Comparison of ENCODE assay signal across 20 mouse cellular contexts in the genomic region with DNA sequence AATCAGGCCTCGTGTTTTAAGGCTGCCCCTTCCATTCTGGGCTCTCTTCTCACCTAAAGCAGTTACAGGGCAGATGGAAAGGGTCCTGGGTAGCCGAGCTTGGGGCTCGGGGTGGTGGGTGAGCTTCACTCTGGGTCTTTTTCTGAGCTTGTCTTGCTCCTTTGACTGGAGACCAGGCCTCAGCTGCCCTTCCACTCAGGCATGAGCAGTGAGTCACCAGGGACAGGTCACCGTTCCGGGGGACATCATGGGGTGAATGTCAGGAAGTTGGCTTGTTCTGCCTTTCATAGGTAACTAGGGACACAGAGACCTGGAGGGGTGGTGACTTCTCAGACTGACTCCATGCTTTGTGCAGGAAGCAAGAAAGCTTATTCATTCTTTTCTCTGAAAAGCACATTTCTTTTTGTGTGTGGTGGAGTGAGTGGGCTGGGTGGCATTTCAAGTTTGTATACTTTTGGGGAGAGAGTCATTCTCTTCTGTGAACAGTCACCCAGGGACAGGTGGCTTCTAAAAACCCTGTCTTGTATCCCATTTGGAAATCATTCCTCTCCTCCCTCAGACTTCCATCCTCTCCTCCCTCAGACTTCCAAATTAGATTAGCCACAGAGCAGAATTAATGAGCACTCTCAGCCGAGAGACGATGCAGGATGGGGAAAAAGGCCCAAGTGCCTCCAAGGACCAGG. TPM values are rescaled to one million over a fixed set of nuclear protein-coding genes. Genes with fewer than 3 reads are reported as not detected.
DNase-seq lines count a peak whose midpoint lies in the region; ATAC-seq lines count a peak whose summit lies in the region.
"Had no signal": no experiment of that assay in that cellular context is flagged by ENCODE, and none has a peak within 500 bp of the region (broad histone marks: within the 10 kb centered on the region; RNA-seq: fewer than 3 reads in every experiment).

No protein-coding gene starts in this region.

- peak; percentile 31 for DNase-seq in cerebellum, adult 9-10 months
- peak; percentile 30 for DNase-seq in layer of hippocampus, adult 9-11 months
- no peak for DNase-seq in layer of hippocampus, postnatal 14 days (ENCODE audit: low spot score in 2 of 2)
- peak; percentile 53 to 63 for DNase-seq in right cerebral cortex, adult 2 months (ENCODE audit: low spot score in 2 of 2)
- no peak for DNase-seq in right cerebral cortex, postnatal 14 days
- no peak for DNase-seq in yolk sac, embryonic 10.5 days (ENCODE audit: low spot score)
- DNase-seq: cerebellum, postnatal 14 days; embryo, embryonic 11 days; gastrocnemius, postnatal 10 days; heart, adult 18-20 months; heart, postnatal 36 days; kidney, postnatal 4 days; layer of hippocampus, postnatal 36 days; liver, postnatal 0 days; lung, postnatal 10 days; thymus, adult 2 months had no signal

- no peak for ATAC-seq in cerebellum, adult (ENCODE audit: insufficient number of reproducible peaks, low FRiP score, low TSS enrichment)
- ATAC-seq: forebrain, embryonic 15.5 days; hindbrain, embryonic 16.5 days; intestine, embryonic 16.5 days; liver, postnatal 0 days had no signal

RNA-seq across cellular contexts. Expression of a gene that starts 10.0 kb away (rescaled TPM):
- 10 to 100 TPM; 16.1 to 16.3 TPM for total RNA-seq in layer of hippocampus, postnatal 14 days (2021)

RNA-seq across cellular contexts. Expression of a gene that starts 54.3 kb away (rescaled TPM):
- total RNA-seq in layer of hippocampus, postnatal 14 days (2021), result 10 to 100 TPM; 24.4 to 26.0 TPM

Comparison
In these comparisons a context has a peak if more than half of its experiments do, and no peak if none do; other contexts are left out.
1. DNase-seq: peak in cerebellum, adult 9-10 months (single experiment), layer of hippocampus, adult 9-11 months (single experiment) and right cerebral cortex, adult 2 months (2 of 2); none in layer of hippocampus, postnatal 14 days (0 of 2), right cerebral cortex, postnatal 14 days (single experiment) and yolk sac, embryonic 10.5 days (single experiment).